Mouse (Mus musculus) bone marrow macrophage, adult 2 months (primary cell): Measurements from ENCODE around the gene Slc16a3.

Experiments
- CTCF ChIP-seq: IDR thresholded peaks from 2 replicates; pipeline ENCODE4 v1.5.1; 2012; ENCODE audit warnings: low read depth, mild to moderate bottlenecking, low read length, moderate library complexity
- POLR2A ChIP-seq: IDR thresholded peaks from 2 replicates; pipeline ENCODE4 v1.6.1; 2012; ENCODE audit warnings: mild to moderate bottlenecking, low read depth, low read length, borderline replicate concordance

GRCm38 (mm10) chr11:120932564-120933398 lies 15.5 kb upstream of the Slc16a3 start, which contains the start of gene Ccdc57:
- TF ChIP-seq CTCF (no peak), POLR2A (no peak)
